Mouse (Mus musculus): ENCODE measurements at regions not wholly inside any gene's neighbourhood (a gene's known extent, or its start where the extent isn't known, plus 50 kb on each side); places are given as distances from the start of the nearest gene placed in this dataset.

DNA sequence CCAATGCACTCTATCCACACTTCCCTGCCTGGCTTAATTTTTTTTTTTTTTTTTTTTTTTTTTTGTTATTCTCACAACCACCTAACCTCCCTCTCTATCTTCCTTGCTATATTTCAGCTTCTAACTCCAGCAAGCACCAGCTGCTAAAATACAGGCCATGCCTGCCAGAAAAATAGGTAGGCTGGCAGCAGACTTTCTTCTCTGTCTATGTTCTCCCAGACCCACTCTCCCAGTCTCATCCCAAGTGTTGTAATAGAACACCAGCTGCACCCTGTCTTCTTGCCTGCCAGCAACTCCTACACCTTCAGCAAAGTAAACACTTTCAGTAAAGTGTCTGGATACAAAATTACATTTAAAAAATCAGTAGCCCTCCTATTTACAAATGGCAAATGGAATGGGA, 1041.8 kb downstream of the Pcdh19 start:
- DNase-seq (ENCODE audit: extremely low spot score in 1 of 2, low spot score in 2 of 2) = peak in 1 of 2 experiments; percentile 1
- intact Hi-C loops (cut with DNase I) = no loop called here

DNA sequence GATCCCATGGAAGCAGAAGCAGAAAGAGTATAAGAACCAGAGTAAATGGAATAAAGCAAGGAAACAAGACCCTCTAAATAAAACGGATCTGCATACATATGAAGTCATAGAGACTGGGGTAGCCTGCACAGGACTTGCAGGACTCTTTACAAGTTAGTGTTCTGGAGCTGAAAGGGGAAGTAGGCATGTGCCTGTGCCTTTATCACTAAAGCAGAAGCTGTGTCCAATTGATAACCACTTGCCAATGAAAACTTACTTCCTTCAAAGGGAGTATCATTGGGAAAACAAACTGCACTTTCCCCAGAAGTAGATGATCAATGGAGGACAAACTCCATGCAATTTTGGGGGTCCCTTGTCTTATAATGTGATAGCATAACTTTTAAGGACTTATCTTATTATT, 1091.9 kb downstream of the Pcdh19 start:
- intact Hi-C loops (cut with DNase I) = no loop called here
- no peak for DNase-seq (ENCODE audit: extremely low spot score in 1 of 2, low spot score in 2 of 2)

DNA sequence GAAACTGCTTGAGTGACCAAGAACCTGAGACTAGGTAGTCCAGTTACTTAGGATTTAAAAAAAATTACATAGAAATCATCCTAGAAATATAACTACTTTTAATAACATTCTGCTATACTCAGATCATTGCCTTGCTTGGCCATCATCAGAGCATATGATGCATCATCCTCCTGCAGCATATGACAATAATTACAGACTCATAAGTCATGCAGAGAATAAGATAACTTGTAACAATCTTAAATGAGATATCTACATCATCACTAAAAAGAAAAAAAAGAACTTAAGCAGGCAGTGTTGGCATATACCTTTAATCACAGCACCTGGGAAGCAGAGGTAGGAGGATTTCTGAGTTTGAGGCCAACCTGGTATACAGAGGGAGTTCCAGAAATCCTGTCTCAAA, 1092.4 kb downstream of the Pcdh19 start:
- no peak for DNase-seq (ENCODE audit: extremely low spot score in 1 of 2, low spot score in 2 of 2)
- intact Hi-C loops (cut with DNase I) = no loop called here

DNA sequence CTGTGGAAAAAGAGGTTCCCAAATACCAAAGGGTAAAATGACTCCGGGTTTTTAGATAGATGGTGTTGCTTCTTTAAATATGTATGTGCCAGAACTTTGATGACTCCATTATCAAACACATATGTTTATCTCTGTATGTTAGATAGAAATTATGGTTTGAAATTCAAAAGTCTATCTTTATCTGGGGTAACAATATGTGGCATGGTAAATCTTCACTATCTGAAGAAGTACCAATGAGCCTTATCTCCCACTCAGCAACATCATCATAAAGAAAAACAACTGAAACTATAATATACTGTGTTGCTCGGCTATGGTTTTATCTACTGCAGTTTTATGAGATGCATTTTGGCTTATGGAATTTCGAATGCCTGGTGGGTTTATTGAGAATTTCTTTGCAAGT, 1114.7 kb downstream of the Pcdh19 start:
- intact Hi-C loops (cut with DNase I) = no loop called here

More for the DNA sequence above, 1114.7 kb downstream of the Pcdh19 start:
- DNase-seq (ENCODE audit: extremely low spot score in 1 of 2, low spot score in 2 of 2) = no peak
